Mouse (Mus musculus) CH12.LX (cell line): Measurements from ENCODE around the gene Exosc10. TPM values are rescaled to one million over a fixed set of nuclear protein-coding genes. Genes with fewer than 3 reads are reported as not detected.

Experiments
- DNase-seq: peaks from one replicate; pipeline ENCODE4 v3.0.0-alpha.2; 2013; ENCODE audit errors: extremely low read depth
- H3K27ac ChIP-seq: 2 replicates; pipeline ENCODE4 v1.5.1; 2012; ENCODE audit warnings: low read depth, mild to moderate bottlenecking, control low read depth, moderate library complexity; ENCODE audit not compliant: insufficient read depth
- H3K27me3 ChIP-seq: replicated peaks from 2 replicates; pipeline ENCODE3; 2012; ENCODE audit warnings: inconsistent platforms
- H3K36me3 ChIP-seq, 2 experiments: replicated peaks in 1 of 2; 2 replicates each; pipeline versions ENCODE3 to v1.6.1; 2012; ENCODE audit warnings: inconsistent platforms in 1 of 2, low read length in 1 of 2, mild to moderate bottlenecking in 1 of 2, mixed read lengths in 1 of 2, moderate library complexity in 1 of 2; ENCODE audit not compliant: control insufficient read depth in 1 of 2, insufficient read depth in 1 of 2
- H3K4me1 ChIP-seq, 2 experiments: 2 replicates each; pipeline ENCODE4 v1.6.1; 2012; ENCODE audit warnings: inconsistent platforms in 1 of 2, moderate library complexity in 1 of 2; ENCODE audit not compliant: insufficient read depth in 2 of 2, control insufficient read depth in 1 of 2
- H3K4me2 ChIP-seq: 2 replicates; pipeline ENCODE4 v1.6.1; 2012; ENCODE audit warnings: low read depth, mild to moderate bottlenecking, control low read depth; ENCODE audit not compliant: poor library complexity, insufficient read depth, severe bottlenecking
- H3K4me3 ChIP-seq, 3 experiments: fragments of 150-350 bp in 1 of 3; sonication (generic) in 1 of 3; replicated peaks in 1 of 3; 2 replicates each; pipeline versions ENCODE3 to v1.5.1; 2011 to 2012; ENCODE audit warnings: low read depth in 2 of 3, low read length in 2 of 3, mild to moderate bottlenecking in 2 of 3, moderate library complexity in 2 of 3, control low read depth in 1 of 3, improper control_type of control experiment in 1 of 3, inconsistent platforms in 1 of 3, mixed read lengths in 1 of 3; ENCODE audit not compliant: poor library complexity in 1 of 3
- H3K79me2 ChIP-seq: replicated peaks from 2 replicates; pipeline ENCODE4 v1.6.1; 2012; ENCODE audit warnings: mild to moderate bottlenecking, moderate library complexity; ENCODE audit not compliant: control insufficient read depth, poor library complexity, insufficient read depth, severe bottlenecking; ENCODE audit errors: extremely low read depth
- H3K9ac ChIP-seq: 2 replicates; pipeline ENCODE4 v1.6.1; 2012; ENCODE audit warnings: low read depth, mild to moderate bottlenecking, control low read depth, moderate library complexity; ENCODE audit not compliant: insufficient read depth
- H3K9me3 ChIP-seq: replicated peaks from 2 replicates; pipeline ENCODE3; 2012; ENCODE audit warnings: low read length, inconsistent platforms, mixed read lengths
- BHLHE40 ChIP-seq: IDR thresholded peaks from 2 replicates; pipeline ENCODE4 v1.6.1; 2011; ENCODE audit warnings: mild to moderate bottlenecking, low read depth, low read length, improper control_type of control experiment
- CHD1 ChIP-seq: IDR thresholded peaks from 2 replicates; pipeline ENCODE4 v1.6.1; 2012; ENCODE audit warnings: low read depth, low read length, improper control_type of control experiment, inconsistent platforms
- CHD2 ChIP-seq: IDR thresholded peaks from 2 replicates; pipeline ENCODE4 v1.6.1; 2011; ENCODE audit warnings: low read length, improper control_type of control experiment
- CTCF ChIP-seq, 2 experiments: IDR thresholded peaks in 1 of 2; conservative IDR thresholded peaks in 1 of 2; 2 replicates each; pipeline ENCODE4 v1.5.1; 2011 to 2012; ENCODE audit warnings: low read depth in 2 of 2, low read length in 2 of 2, improper control_type of control experiment in 1 of 2, inconsistent platforms in 1 of 2, mild to moderate bottlenecking in 1 of 2, moderate library complexity in 1 of 2
- E2F4 ChIP-seq: IDR thresholded peaks from 2 replicates; pipeline ENCODE4 v1.6.1; 2011; ENCODE audit warnings: low read depth, low read length, improper control_type of control experiment; ENCODE audit not compliant: insufficient replicate concordance
- ELF1 ChIP-seq: IDR thresholded peaks from 2 replicates; pipeline ENCODE4 v1.6.1; 2014; ENCODE audit warnings: low read depth, mild to moderate bottlenecking, inconsistent platforms, low read length, improper control_type of control experiment
- EP300 ChIP-seq: IDR thresholded peaks from 2 replicates; pipeline ENCODE4 v1.6.1; 2011; ENCODE audit warnings: low read length, improper control_type of control experiment
- ETS1 ChIP-seq: conservative IDR thresholded peaks from 2 replicates; pipeline ENCODE4 v1.6.1; 2012; ENCODE audit warnings: low read depth, mild to moderate bottlenecking, inconsistent platforms, low read length, improper control_type of control experiment, moderate library complexity
- GABPA ChIP-seq: IDR thresholded peaks from 2 replicates; pipeline ENCODE4 v1.6.1; 2012; ENCODE audit warnings: low read depth, low read length, improper control_type of control experiment, inconsistent platforms; ENCODE audit not compliant: insufficient replicate concordance
- HCFC1 ChIP-seq: IDR thresholded peaks from 2 replicates; pipeline ENCODE4 v1.6.1; 2012; ENCODE audit warnings: low read depth, mild to moderate bottlenecking, inconsistent platforms, low read length, improper control_type of control experiment
- IRF4 ChIP-seq: IDR thresholded peaks from 2 replicates; pipeline ENCODE4 v1.6.1; 2014; ENCODE audit warnings: low read depth, mild to moderate bottlenecking, inconsistent platforms, low read length, improper control_type of control experiment
- JUN ChIP-seq: IDR thresholded peaks from 2 replicates; pipeline ENCODE4 v1.6.1; 2011; ENCODE audit warnings: low read depth, mild to moderate bottlenecking, low read length, improper control_type of control experiment, moderate library complexity; ENCODE audit not compliant: insufficient read depth
- JUND ChIP-seq: conservative IDR thresholded peaks from 2 replicates; pipeline ENCODE4 v1.6.1; 2011; ENCODE audit warnings: low read depth, low read length, improper control_type of control experiment
- KAT2A ChIP-seq: IDR thresholded peaks from 2 replicates; pipeline ENCODE4 v1.6.1; 2012; ENCODE audit warnings: low read length, improper control_type of control experiment, inconsistent platforms; ENCODE audit not compliant: insufficient replicate concordance
- MAFK ChIP-seq: IDR thresholded peaks from 2 replicates; pipeline ENCODE4 v1.6.1; 2011; ENCODE audit warnings: low read length, improper control_type of control experiment; ENCODE audit not compliant: insufficient replicate concordance
- MAX ChIP-seq: IDR thresholded peaks from 2 replicates; pipeline ENCODE4 v1.6.1; 2011; ENCODE audit warnings: low read length, improper control_type of control experiment
- MAZ ChIP-seq: IDR thresholded peaks from 2 replicates; pipeline ENCODE4 v1.6.1; 2012; ENCODE audit warnings: low read depth, mild to moderate bottlenecking, inconsistent platforms, low read length, improper control_type of control experiment, moderate library complexity
- MEF2A ChIP-seq: IDR thresholded peaks from 2 replicates; pipeline ENCODE4 v1.6.1; 2014; ENCODE audit warnings: low read depth, mild to moderate bottlenecking, inconsistent platforms, low read length, improper control_type of control experiment, borderline replicate concordance
- MXI1 ChIP-seq: IDR thresholded peaks from 2 replicates; pipeline ENCODE4 v1.6.1; 2011; ENCODE audit warnings: mild to moderate bottlenecking, low read depth, low read length, improper control_type of control experiment
- MYC ChIP-seq: IDR thresholded peaks from 2 replicates; pipeline ENCODE4 v1.6.1; 2011; ENCODE audit warnings: low read depth, mild to moderate bottlenecking, improper control_type of control experiment, low read length
- NELFE ChIP-seq: IDR thresholded peaks from 2 replicates; pipeline ENCODE4 v1.6.1; 2011; ENCODE audit warnings: low read depth, low read length, improper control_type of control experiment
- NRF1 ChIP-seq: IDR thresholded peaks from 2 replicates; pipeline ENCODE4 v1.6.1; 2014; ENCODE audit warnings: low read depth, mild to moderate bottlenecking, inconsistent platforms, low read length, improper control_type of control experiment, moderate library complexity
- PAX5 ChIP-seq: IDR thresholded peaks from 2 replicates; pipeline ENCODE4 v1.6.1; 2012; ENCODE audit warnings: low read length, inconsistent platforms, mixed read lengths
- POLR2A ChIP-seq: IDR thresholded peaks from 2 replicates; pipeline ENCODE4 v1.6.1; 2011; ENCODE audit warnings: low read depth, mild to moderate bottlenecking, improper control_type of control experiment, low read length
- POLR2AphosphoS2 ChIP-seq: IDR thresholded peaks from 2 replicates; pipeline ENCODE4 v1.6.1; 2011; ENCODE audit warnings: low read depth, low read length, improper control_type of control experiment
- RAD21 ChIP-seq: IDR thresholded peaks from 2 replicates; pipeline ENCODE4 v1.6.1; 2011; ENCODE audit warnings: low read depth, mild to moderate bottlenecking, low read length, improper control_type of control experiment, moderate library complexity
- RCOR1 ChIP-seq: conservative IDR thresholded peaks from 2 replicates; pipeline ENCODE4 v1.6.1; 2012; ENCODE audit warnings: low read depth, mild to moderate bottlenecking, inconsistent platforms, low read length, improper control_type of control experiment
- SIN3A ChIP-seq: IDR thresholded peaks from 2 replicates; pipeline ENCODE4 v1.6.1; 2012; ENCODE audit warnings: low read length, improper control_type of control experiment, inconsistent platforms
- SMC3 ChIP-seq: IDR thresholded peaks from 2 replicates; pipeline ENCODE4 v1.6.1; 2011; ENCODE audit warnings: low read depth, low read length, improper control_type of control experiment
- TBP ChIP-seq: conservative IDR thresholded peaks from 2 replicates; pipeline ENCODE4 v1.6.1; 2011; ENCODE audit warnings: low read depth, low read length, improper control_type of control experiment
- TCF12 ChIP-seq: IDR thresholded peaks from 2 replicates; pipeline ENCODE4 v1.6.1; 2014; ENCODE audit warnings: low read depth, mild to moderate bottlenecking, inconsistent platforms, low read length, improper control_type of control experiment
- UBTF ChIP-seq: IDR thresholded peaks from 2 replicates; pipeline ENCODE4 v1.6.1; 2012; ENCODE audit warnings: low read depth, mild to moderate bottlenecking, inconsistent platforms, low read length, improper control_type of control experiment, moderate library complexity
- USF1 ChIP-seq: IDR thresholded peaks from 2 replicates; pipeline ENCODE4 v1.6.1; 2014; ENCODE audit warnings: low read depth, mild to moderate bottlenecking, inconsistent platforms, low read length, improper control_type of control experiment
- USF2 ChIP-seq: conservative IDR thresholded peaks from 2 replicates; pipeline ENCODE4 v1.6.1; 2011; ENCODE audit warnings: low read depth, low read length, improper control_type of control experiment
- ZC3H11A ChIP-seq: IDR thresholded peaks from 2 replicates; pipeline ENCODE4 v1.6.1; 2012; ENCODE audit warnings: low read depth, mild to moderate bottlenecking, inconsistent platforms, low read length, improper control_type of control experiment
- ZKSCAN1 ChIP-seq: IDR thresholded peaks from 2 replicates; pipeline ENCODE4 v1.6.1; 2012; ENCODE audit warnings: low read depth, inconsistent platforms, low read length, improper control_type of control experiment, borderline replicate concordance
- ZMIZ1 ChIP-seq: IDR thresholded peaks from 2 replicates; pipeline ENCODE4 v1.6.1; 2012; ENCODE audit warnings: low read depth, mild to moderate bottlenecking, inconsistent platforms, low read length, improper control_type of control experiment
- ZNF384 ChIP-seq: IDR thresholded peaks from 2 replicates; pipeline ENCODE4 v1.6.1; 2012; ENCODE audit warnings: low read depth, low read length, improper control_type of control experiment, inconsistent platforms
- dilution Hi-C: fragments of 300-500 bp; cut with MboI; formaldehyde crosslinking; loops from 2 replicates; pipeline ENCODE4 v1.14.3; 2020; ENCODE audit warnings: low sequenced_read_pairs; ENCODE audit not compliant: extremely low pct_unique_long_range_greater_than_20kb, extremely low pct_ligation_motif_present
- in situ Hi-C: fragments of 300-500 bp; cut with MboI; formaldehyde crosslinking; loops from 3 replicates; pipeline ENCODE4 v1.14.3; 2019; ENCODE audit warnings: low sequenced_read_pairs, low pct_ligation_motif_present, low pct_unique_long_range_greater_than_20kb, mixed read lengths
- polyA plus RNA-seq: library from polyadenylated mRNA; unstranded; fragments of >175 nt; gene quantifications from 2 replicates; pipeline ENCODE4 v1.2.1, GENCODE M21; 2012; ENCODE audit warnings: low read depth; ENCODE audit not compliant: insufficient read length
- total RNA-seq, 2 experiments: library from RNA; depleted of rRNA; stranded (reverse); fragments of 300-350 nt in 1 of 2; fragments of >200 nt in 1 of 2; gene quantifications; 2 replicates each; pipeline ENCODE4 v1.2.3; 2012 to 2014

The Exosc10 gene
- total and polyA plus RNA-seq, 3 experiments, result 40.1 to 108 (median 61.8) TPM

DNA sequence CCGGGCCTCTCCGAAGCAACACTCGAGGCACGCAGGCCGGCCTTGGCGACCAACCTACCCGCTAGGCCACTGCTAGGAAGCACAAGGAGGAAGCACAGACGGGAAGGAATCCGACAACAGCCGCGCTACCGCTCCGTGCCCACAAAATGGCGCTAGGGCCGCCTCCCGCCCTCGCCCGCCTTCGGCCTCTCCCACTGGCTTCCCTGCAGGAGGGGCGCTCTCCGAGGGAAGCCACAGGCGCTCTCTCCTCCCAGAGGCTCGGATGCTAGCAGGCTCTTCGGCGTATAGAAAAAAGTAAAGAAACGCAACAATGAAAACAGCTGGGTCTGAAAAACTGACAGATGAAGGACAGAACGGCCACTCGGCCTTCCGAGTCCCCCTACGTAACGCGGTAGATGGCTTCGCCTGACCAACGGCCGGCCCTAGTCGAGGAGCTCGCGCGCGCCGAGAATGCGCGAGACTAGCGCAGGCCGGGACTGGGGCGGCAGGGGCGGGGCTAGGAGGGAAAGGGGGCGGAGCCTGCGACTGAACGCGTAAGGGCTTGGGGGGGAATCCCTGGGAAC lies 68.5 kb downstream of the Exosc10 start, which contains the start of gene Tardbp:
TSS of gene Tardbp (minus strand) at position 397 of the 563 bp plus-strand sequence.
- dilution Hi-C loops (no loop called here), in situ Hi-C loops (no loop called here)
- Histone ChIP-seq H3K27ac (peak within 1 kb of the TSS; percentile 92), H3K27me3 (no peaks in the 10 kb centered on the region), H3K36me3 (peaks cover 27 to 33% of the 10 kb centered on the region in 2 experiments), H3K4me2 (peak within 1 kb of the TSS; percentile 95; the same call in 1 of the 2 replicates), H3K9ac (peak within 1 kb of the TSS; percentile 99), H3K4me3 (peak within 1 kb of the TSS; percentile 87 to 99 (median 94)), H3K9me3 (no peaks in the 10 kb centered on the region), H3K79me2 (peaks cover 48% of the 10 kb centered on the region), H3K4me1 (peaks cover 6 to 36% of the 10 kb centered on the region in 2 experiments)
- DNase-seq, result peak; percentile 94
- peak; percentile 75 for TF ChIP-seq ZMIZ1
- no peak for TF ChIP-seq ZC3H11A
- TF ChIP-seq SMC3, result no peak
- TF ChIP-seq NRF1, result peak; percentile 78
- TF ChIP-seq SIN3A, result no peak
- TF ChIP-seq POLR2A, result peak; percentile 86
- peak; percentile 90 for TF ChIP-seq NELFE
- no peak for TF ChIP-seq PAX5
- no peak for TF ChIP-seq RCOR1
- no peak for TF ChIP-seq E2F4
- no peak for TF ChIP-seq JUN
- TF ChIP-seq CHD1, result peak; percentile 100
- TF ChIP-seq TBP, result peak; percentile 88
- TF ChIP-seq MXI1, result no peak; the same call in 1 of the 2 replicates
- no peak for TF ChIP-seq MAFK
- TF ChIP-seq ETS1, result no peak
- peak; percentile 81 for TF ChIP-seq ELF1
- peak; percentile 80 for TF ChIP-seq HCFC1
- no peak; the same call in 1 of the 2 replicates for TF ChIP-seq BHLHE40
- TF ChIP-seq CTCF (conservative IDR thresholded peaks at IDR 0.05 in 1 of 2, IDR thresholded peaks at IDR 0.05 in 1 of 2; ENCODE audit: low read depth in 2 of 2, low read length in 2 of 2), result no peak
- no peak for TF ChIP-seq ZKSCAN1
- no peak for TF ChIP-seq USF2
- peak; percentile 66; the same call in 1 of the 2 replicates for TF ChIP-seq KAT2A
- TF ChIP-seq ZNF384, result no peak
- TF ChIP-seq POLR2AphosphoS2, result no peak; the same call in none of the 2 replicates
- TF ChIP-seq EP300, result no peak
- TF ChIP-seq JUND, result no peak
- no peak for TF ChIP-seq MAZ
- TF ChIP-seq RAD21, result no peak
- TF ChIP-seq IRF4, result no peak
- no peak for TF ChIP-seq USF1
- TF ChIP-seq MYC, result no peak
- TF ChIP-seq CHD2, result peak; percentile 97
- peak; percentile 85 for TF ChIP-seq TCF12
- TF ChIP-seq UBTF, result no peak
- TF ChIP-seq GABPA, result no peak
- TF ChIP-seq MAX, result no peak
- peak; percentile 40; the same call in 1 of the 2 replicates for TF ChIP-seq MEF2A
